Mouse (Mus musculus): ENCODE measurements at regions not wholly inside any gene's neighbourhood (a gene's known extent, or its start where the extent isn't known, plus 50 kb on each side); places are given as distances from the start of the nearest gene placed in this dataset.
"Not testable (repeated sequence)": the region's sequence is repeated elsewhere in the genome, so short reads cannot be mapped to it uniquely, and the experiment has no call there.

DNA sequence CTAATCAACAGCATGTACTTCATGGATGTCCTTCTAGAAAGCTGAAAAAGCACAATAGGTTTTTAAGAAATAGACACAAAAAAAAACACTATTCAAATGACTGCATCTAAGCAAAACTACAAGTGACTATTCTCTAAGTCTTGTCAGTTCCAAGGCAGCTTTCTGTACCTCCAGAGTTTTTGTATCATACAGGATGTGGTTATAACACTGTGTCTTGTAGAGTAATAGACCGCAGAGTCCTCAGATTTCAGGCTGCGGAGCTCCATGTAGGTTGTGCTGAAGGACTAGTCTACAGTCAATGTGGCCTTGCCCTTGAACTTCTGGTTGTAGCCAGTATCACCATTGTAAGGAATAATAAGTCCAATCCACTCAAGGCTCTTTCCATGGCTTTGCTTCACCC is 1137.7 kb upstream of the Zfp386 start:
- DNase-seq (ENCODE audit: low read depth, low spot score) = not testable (repeated sequence)

DNA sequence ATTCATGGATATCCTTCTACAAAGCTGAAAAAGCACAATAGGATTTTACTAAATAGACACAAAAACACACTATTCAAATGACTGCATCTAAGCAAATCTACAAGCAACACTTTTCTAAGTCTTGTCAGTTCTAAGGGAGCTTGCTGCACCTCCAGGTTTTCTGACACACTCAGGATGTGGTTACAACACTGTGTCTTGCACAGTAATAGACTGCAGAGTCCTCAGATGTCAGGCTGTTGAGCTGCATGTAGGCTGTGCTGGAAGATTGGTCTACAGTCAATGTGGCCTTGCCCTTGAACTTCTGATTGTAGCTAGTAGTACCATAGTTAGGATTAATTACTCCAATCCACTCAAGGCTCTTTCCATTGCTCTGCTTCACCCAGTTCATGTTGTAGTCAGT is 1133.1 kb upstream of the Zfp386 start:
- DNase-seq (ENCODE audit: low read depth, low spot score) = not testable (repeated sequence)

DNA sequence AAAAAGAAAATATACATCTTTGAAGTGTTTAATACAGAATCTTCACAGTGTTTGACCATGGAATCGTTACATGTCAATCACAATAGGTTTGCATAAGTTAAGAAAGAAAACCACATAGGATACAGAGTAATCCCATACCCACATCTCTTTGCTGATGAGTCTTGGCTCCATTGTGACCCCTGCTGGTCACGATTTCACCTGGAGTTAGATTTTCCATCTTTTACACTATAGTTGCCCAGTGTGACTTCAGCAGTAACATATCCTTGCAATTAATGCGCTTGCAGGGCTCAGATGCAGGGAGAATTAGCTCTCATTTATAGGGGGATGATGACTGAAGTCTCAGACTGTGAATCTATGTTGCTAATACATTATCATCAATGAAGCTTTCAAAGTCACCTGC is 1119.8 kb upstream of the Zfp386 start:
- DNase-seq (ENCODE audit: low read depth, low spot score) = no peak

DNA sequence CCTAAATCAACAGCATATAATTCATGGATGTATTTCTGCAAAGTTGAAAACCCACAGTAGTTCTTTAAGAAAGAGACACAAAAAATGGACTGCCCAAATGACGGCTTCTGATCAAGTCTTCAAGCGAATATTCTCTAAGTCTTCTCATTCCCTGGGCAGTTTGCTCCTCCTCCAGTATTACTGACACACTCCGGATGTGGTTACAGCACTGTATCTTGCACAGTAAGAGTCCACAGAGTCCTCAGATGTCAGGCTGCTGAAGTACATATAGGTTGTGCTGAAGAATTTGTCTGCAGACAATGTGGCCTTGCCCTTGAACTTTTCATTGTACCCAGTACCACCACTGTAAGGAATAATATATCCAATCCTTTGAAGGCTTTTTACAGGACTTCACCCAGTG is 1115.4 kb upstream of the Zfp386 start:
- no peak for DNase-seq (ENCODE audit: low read depth, low spot score)

DNA sequence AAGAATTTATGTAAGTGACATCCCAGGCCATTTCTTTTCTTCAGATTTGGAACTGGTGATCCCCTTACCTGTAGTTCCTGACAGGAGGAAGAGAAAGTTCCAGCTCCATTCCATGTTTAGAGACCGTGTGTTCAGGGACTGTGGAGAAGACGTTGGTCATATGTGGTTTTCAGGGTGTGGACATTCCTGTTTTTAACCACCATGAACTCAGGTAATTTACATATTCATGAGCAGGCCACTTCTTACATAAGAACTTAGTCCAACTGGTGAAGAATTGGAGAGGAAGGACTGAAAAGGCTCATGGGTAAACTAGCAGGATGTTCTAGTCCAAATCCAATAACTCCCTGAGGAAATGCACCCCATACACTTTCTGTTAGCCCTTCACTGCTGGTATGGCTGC is 1114.9 kb upstream of the Zfp386 start:
- no peak for DNase-seq (ENCODE audit: low read depth, low spot score)

DNA sequence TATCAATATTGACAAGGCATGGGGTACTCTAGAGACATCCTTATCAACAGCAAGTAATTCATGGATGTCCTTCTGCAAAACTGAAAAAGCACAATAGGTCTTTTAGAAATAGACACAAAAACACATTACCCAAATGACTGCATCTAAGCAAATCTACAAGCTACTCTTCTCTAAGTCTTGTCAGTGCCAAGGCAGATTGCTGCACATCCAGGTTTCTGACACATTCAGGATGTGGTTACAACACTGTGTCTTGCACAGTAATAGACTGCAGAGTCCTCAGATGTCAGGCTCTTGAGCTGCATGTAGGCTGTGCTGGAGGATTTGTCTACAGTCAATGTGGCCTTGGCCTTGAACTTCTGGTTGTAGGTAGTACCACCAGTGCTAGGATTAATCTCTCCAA is 1110.7 kb upstream of the Zfp386 start:
- DNase-seq (ENCODE audit: low read depth, low spot score) = not testable (repeated sequence)

DNA sequence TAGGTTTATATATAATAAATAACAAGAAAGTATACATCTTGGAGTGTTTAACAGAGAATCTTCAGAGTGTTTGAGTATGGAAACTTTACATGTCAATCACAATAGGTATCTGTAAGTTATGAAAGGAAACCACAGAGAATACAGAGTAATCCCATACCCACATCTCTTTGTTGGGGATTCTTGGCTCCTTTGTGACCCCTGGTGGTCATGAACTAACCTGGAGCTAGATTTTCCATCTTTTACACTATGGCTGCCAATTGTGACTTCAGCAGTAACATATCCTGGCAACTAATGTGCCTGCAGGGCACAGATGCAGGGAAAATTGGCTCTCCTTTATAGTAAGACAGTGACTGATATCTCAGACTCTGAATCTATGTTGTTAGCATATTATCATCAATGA is 1107.9 kb upstream of the Zfp386 start:
- DNase-seq (ENCODE audit: low read depth, low spot score) = no peak

DNA sequence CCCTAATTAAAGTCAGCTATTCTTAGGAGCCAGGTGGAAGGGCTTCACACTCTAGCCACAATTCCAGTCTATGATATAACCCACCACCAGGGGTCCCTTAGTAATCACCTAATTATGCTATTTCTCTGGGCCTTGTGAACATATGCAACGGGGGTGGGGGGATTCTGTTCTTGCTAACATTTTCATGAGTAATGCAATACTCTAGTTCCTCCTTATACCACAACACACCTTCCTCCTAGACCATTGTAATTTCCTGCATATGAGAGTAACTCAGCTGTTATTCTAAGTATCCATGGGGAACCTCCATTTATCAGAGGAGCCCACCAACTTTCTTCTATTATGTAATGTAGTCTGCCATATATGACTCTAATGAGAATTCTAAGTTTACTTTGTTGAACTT is 1085.4 kb upstream of the Zfp386 start:
- DNase-seq (ENCODE audit: low read depth, low spot score) = no peak

DNA sequence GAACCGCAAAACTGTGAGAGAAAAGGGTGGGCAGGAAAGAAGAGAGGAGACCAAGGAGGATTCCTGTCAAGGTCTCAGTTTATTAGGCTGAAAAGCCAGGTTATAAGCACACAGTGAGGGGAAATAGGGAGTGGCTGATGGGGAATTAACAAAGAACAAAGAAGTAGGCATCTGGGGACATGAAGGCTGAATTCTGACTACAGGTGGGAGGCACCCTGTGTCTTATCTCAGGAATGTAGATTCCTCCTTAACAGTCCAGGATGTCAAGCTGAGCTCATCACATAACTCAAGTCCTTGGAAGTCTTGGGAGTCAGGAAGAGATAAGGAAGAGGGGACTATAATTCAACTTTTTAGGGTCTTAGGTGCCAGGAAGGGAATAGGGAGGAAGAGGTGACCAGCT is 1083.3 kb upstream of the Zfp386 start:
- DNase-seq (ENCODE audit: low read depth, low spot score) = not testable (repeated sequence)

DNA sequence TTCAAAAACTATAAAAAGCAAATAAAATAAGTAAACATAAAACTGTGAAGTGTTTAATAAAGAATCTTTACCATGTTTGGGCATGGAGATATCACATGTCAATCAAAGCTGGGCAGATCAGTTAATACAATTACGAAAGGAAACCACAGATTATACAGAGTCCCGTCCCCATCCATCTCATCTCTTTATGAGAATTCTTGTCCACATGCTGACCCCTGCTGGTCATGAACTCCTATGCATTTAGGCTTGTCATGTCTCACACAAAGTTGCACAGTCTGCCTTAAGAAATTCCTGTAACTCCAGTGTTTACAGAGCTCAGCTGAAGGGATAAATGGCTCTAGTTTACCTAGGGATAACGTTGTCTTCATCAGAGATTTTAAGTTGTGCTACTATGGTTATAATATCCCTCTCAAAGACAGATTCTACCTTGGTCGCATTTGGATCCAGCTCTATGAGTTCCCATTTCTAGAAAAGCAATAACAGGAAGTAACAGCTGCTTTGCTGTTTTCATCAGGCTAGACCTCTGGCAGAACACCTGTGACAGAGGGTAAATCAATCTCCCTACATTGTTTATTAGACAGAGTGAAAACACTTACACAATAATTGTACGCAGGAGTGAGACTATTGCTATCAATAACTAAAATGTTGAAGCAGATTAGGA is 1065.9 kb upstream of the Zfp386 start:
- DNase-seq (ENCODE audit: low read depth, low spot score) = peak; percentile 16

DNA sequence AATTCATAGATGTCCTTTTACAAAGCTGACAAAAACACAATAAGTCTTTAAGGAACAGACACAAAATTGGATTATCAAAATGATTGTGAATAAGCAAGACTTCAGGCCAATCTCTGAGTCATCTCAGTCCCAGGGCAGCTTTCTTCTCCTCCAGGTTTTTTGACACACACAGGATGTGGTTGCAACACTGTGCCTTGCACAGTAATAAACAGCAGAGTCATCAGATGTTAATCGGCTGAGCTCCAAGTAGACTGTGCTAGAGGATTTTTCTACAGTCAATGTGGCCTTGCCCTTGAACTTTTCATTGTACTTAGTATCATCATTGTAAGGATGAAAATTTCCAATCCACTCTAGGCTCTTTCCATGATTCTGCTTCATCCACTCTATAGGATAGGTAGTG is 1056.6 kb upstream of the Zfp386 start:
- DNase-seq (ENCODE audit: low read depth, low spot score) = no peak

DNA sequence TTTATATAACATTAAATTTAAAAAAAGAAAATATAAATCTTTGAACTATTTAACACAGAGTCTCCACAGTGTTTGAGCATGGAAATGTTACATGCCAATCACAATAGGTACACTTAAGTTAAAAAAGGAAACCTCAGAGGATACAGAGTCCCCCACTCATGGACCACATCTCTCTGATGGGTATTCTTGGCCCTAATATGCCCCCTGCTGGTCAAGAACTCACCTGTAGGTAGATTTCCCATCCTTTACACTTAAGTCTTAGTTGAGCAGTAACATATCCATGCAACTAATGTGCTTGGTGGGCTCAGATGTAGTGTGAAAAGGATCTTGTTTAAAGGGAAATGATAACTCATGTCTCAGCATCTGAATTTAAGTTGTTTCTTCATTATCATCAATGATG is 1050.7 kb upstream of the Zfp386 start:
- no peak for DNase-seq (ENCODE audit: low read depth, low spot score)

DNA sequence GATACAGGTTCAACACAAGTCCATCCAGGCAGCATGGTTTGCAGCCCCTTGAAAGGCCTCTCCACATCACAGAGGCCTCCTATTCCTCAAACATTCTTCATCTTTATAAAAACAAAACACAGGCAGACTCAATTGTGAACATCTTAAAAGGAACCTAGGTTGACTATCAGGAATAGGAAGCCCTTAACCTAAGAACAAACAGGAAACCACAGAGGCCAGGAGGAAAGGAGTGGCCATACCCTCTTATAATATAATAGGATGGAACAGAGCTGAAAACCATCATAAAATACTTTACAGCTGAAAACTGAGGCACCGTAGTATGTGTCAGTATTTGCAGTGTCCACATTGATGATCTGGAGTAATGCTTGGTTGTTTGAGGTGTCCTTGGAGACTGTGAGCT is 1044.4 kb upstream of the Zfp386 start:
- DNase-seq (ENCODE audit: low read depth, low spot score) = no peak

DNA sequence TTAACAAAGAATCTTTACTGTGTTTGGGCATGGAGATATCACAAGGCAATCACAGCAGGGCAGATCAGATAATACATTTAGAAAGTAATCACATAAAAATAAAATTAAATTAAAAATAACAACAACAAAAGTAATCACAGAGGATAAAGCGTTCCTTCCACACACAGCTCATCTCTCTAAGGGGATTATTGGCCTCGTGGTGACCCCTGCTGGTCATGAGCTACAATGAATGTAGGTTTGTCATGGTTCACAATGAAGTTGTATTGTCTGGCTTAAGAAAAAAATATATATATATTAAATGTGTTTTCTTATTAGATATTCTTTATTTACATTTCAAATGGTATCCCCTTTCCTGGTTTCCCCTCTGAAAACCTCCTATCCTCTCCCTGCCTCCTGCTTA is 1039.1 kb upstream of the Zfp386 start:
- no peak for DNase-seq (ENCODE audit: low read depth, low spot score)

DNA sequence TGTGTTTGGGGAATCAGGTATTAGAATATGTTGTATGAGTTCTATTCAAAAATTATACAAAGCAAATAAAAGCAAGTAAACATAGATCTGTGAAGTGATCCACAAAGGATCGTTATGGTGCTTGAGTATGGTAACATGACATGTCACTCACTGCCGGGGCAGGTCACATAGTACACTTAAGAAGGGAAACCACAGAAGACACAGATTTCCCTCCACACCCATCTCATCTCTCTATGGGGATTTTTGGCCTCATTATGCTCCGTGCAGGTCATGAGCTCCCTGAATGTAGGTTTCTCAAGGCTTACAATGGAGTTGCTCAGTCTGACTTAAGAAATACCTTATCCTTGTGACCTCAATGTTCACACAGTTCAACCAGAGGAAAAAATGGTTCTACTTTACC is 1034.8 kb upstream of the Zfp386 start:
- no peak for DNase-seq (ENCODE audit: low read depth, low spot score)

DNA sequence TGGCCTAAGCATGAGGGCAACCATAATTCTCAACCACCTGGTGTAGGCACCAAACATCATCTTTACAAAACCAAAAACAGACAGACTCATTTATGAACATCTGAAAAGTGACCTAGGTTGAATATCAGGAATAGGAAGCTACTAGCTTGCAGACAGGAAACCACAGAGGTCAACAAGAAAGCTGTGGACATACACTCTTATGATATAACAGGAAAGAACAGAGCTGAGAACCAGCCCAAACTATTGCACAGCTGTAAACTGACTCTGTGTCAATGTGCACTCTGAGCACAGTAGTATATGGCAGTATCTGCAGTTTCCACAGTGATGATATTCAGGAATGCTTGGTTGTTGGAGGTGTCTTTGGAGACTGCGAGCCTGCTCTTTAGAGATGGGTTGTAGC is 1023.8 kb upstream of the Zfp386 start:
- no peak for DNase-seq (ENCODE audit: low read depth, low spot score)

DNA sequence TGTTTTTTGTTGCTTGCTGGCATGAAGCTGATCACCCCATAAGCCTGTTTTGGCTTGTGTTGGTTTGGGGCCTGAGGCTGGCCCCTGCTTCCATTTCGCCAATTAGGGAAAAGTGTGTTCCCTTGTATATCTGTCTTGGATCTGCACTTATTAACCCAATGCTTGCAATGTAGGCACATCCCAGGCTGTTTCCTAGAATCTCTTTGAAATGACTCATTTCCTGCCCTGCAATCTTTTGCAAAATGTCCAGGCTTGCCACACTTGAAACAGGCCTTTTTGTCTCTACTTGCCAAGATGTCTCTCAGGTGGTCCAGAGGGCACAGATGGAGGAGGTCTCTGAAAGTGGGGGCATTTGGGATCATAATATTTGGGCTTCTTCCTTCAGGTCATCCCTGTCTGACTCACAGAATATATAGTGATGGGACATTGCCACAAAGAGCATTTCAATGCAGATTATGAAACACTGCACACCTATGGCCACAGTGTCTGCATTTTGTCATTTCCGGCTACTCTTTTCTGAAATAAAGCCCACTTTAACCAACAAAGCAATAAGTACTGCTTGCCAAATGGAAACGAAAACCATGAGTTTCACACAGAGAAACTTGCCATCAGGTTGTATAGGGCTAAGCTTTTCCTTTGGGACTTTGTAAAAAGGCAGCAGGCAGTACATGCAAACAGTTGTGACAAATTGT is 1012.9 kb upstream of the Zfp386 start:
- DNase-seq (ENCODE audit: low read depth, low spot score) = no peak

DNA sequence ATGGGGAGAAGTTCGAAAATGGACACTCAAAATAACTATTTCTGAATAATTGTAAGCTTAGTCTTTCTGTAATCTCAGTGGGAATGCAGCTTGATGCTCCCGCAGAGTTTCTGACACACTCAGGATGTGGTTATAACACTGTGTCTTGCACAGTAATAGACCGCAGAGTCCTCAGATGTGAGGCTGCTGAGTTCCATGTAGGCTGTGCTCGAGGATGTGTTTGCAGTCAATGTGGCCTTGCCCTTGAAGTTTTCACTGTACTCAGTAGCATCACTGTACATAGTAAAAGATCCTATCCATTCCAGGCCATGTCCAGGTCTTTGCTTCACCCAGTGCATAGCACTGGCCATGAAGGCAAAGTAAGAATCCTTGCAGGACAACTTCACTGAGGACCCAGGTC is 992.4 kb upstream of the Zfp386 start:
- DNase-seq (ENCODE audit: low read depth, low spot score) = no peak

DNA sequence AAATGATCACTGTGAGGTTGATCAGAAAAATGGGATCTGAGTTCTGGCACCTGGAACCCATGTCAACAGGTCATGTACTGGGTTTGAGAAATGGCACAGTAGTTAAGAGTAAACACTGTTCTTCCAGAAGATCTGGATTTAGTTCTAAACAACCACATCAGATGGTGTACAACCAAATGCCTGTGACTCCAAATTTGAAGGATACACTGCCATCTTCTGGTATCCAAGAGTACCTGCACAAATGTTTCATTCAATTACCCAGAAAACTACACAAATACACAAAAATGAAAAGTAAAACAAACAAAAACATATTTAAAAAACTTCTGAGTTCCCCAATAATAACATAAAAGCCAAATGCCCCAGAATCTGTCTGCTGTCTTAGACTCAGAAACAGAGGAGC is 987.6 kb upstream of the Zfp386 start:
- not testable (repeated sequence) for DNase-seq (ENCODE audit: low read depth, low spot score)

DNA sequence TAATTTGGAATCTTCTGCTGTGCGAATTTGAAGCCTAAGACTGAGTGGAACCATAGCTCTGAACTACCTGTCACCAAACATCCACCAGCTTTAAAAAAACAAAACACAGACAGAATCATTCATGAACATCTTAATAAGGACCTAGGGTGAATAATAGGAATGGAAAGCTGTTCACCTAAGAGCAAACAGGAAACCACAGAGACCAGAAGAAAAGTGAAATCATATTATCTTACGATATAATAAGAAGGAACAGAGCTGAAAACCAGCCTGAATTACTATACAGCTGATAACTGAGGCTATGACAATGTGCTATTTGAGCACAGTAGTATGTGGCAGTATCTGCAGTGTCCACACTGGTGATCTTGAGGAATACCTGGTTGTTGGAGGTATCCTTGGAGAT is 980.3 kb upstream of the Zfp386 start:
- no peak for DNase-seq (ENCODE audit: low read depth, low spot score)

DNA sequence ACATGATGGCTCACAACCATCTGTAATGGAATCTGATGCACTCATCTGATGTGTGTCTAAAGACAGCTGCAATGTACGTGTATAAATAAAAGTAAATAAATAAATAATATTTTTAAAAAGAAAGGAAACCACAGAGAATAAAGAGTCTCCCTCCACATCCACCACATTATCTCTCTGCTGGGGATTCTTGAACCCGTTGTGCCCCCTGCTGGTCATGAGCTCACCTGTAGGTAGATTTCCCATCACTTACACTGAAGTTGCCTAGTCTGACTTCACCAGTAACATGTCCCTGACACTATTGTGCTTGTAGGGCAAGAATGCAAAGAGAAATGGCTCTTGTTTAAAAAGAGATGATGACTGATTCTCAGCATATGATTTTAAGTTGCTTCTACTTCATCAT is 956.1 kb upstream of the Zfp386 start:
- DNase-seq (ENCODE audit: low read depth, low spot score) = not testable (repeated sequence)

DNA sequence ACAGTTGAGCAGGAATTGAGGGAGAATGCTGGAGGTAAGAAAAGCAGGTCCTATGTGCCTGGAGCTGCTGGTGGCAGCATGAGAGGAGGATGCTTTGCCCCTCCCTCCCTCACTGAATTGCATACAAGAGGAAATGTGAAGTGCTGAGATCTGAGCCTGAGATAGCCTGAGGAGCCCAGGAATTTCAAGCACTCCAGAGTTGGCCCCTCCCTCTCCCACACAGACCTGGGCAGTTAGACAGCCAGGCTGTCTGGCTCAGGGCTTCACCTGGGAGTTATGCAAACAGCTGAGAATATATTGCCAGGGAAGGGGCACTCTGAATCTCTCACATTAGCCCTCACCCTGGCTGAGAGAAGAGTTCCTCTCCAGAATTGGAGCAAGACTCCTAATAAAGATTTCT is 937.8 kb upstream of the Zfp386 start:
- peak; percentile 1 for DNase-seq (ENCODE audit: low read depth, low spot score)

DNA sequence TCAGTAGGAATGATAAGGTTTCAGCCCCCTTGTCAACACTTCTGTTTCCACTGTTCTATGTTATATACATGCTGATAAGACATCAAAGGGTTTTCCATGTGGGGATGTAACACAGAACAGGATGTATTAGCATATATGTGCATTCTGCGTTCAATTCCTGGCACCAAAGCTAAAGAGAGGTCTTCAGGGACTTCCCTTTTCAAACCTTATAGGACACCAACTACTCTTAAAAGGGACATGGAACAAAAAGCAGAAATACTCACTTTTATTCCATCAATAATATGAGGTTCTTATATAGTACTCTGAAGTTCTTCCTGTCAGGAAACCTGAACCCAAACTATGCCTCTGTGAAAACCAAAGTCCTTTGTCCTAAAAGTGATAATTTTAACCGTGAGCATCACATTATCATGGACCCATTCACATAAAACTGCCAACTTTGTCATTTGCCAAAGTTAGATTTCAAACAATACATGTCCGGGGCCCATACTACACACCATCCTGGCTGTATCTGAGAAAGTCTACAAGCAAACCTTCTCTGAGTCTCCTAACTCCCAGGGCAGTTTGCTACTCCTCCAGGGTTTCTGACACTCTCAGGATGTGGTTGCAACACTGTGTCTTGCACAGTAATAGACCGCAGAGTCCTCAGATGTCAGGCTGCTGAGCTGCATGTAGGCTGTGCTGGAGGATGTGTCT is 928.2 kb upstream of the Zfp386 start:
- not testable (repeated sequence) for DNase-seq (ENCODE audit: low read depth, low spot score)
